Mouse (Mus musculus) hindbrain, embryonic 15.5 days (tissue): ENCODE measurements at regions not wholly inside any gene's neighbourhood (a gene's known extent, or its start where the extent isn't known, plus 50 kb on each side); places are given as distances from the start of the nearest gene placed in this dataset.
A peak's percentile ranks its signal among the peaks of the same experiment; 100 is the strongest.
"Not testable (repeated sequence)": the region's sequence is repeated elsewhere in the genome, so short reads cannot be mapped to it uniquely, and the experiment has no call there.

ENCODE experiments used
- ATAC-seq: fragments of 200-750 bp; cut with Nextera tagmentation; 2 replicates; pipeline ENCODE4 v1.8.0; 2017; ENCODE audit warnings: low read depth, moderate number of reproducible peaks, moderate TSS enrichment; ENCODE audit not compliant: low FRiP score
- H3K27ac ChIP-seq: fragments of 300-500 bp; sonication (generic); replicated peaks from 2 replicates; pipeline ENCODE4 v1.5.1; 2015; ENCODE audit warnings: mild to moderate bottlenecking, inconsistent platforms
- H3K27me3 ChIP-seq: fragments of 300-500 bp; sonication (generic); 2 replicates; pipeline ENCODE4 v1.6.1; 2015; ENCODE audit warnings: control low read depth, inconsistent platforms
- H3K36me3 ChIP-seq: fragments of 300-500 bp; sonication (generic); 2 replicates; pipeline ENCODE4 v1.6.1; 2015; ENCODE audit warnings: control low read depth, inconsistent platforms
- H3K4me1 ChIP-seq: fragments of 300-500 bp; sonication (generic); replicated peaks from 2 replicates; pipeline ENCODE4 v1.6.1; 2015; ENCODE audit warnings: control low read depth, inconsistent platforms
- H3K4me2 ChIP-seq: fragments of 300-500 bp; sonication (generic); 2 replicates; pipeline ENCODE4 v1.6.1; 2015; ENCODE audit warnings: moderate library complexity, mild to moderate bottlenecking, inconsistent platforms
- H3K4me3 ChIP-seq: fragments of 300-500 bp; sonication (generic); 2 replicates; pipeline ENCODE4 v1.5.1; 2015; ENCODE audit warnings: mild to moderate bottlenecking, inconsistent platforms
- H3K9ac ChIP-seq: fragments of 300-500 bp; sonication (generic); 2 replicates; pipeline ENCODE4 v1.6.1; 2015; ENCODE audit warnings: inconsistent platforms
- H3K9me3 ChIP-seq: fragments of 300-500 bp; sonication (generic); 2 replicates; pipeline ENCODE4 v1.6.1; 2016; ENCODE audit warnings: control low read depth, inconsistent platforms
- WGBS: fragments of 180-500 bp; shearing (Covaris S2); methylation state at CpG from one replicate; pipeline ENCODE4 v1.1.7; 2015; 5-methylcytosine and 5-hydroxymethylcytosine counted together

- Histone ChIP-seq H3K9ac (no peak overlapping the region), H3K27me3 (no peaks in the 10 kb centered on the region), H3K4me2 (no peak overlapping the region), H3K4me1 (no peaks in the 10 kb centered on the region), H3K9me3 (no peaks in the 10 kb centered on the region), H3K27ac (no peak overlapping the region), H3K4me3 (no peak overlapping the region), H3K36me3 (no peaks in the 10 kb centered on the region)
- ATAC-seq = no peak
- 64% methylated on average over 6 of the region's 6 CpGs for WGBS
These were observed 160.1 kb upstream of the G2e3 start for GRCm38 (mm10) chr12:51187726-51188125.

DNA sequence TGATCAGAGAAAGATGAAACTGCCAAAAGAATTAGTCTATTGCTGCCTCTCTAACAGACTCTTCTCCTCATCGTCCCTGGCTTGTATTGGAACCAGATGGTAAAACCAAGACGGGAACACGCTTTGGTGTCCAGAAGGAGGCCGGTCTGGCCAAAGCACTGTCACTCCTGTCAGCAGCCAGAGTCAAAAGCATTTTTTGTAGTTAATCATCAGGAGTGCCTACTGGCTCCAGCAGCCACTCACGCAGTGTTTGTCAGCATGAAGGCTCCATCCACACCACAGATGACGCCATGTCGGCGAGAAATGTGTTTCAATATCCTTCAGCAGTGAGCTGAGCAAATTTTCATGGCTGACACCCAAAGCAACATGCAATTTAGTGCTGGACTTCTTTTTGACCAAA is 162.1 kb upstream of the G2e3 start:
- Histone ChIP-seq H3K9me3 (no peaks in the 10 kb centered on the region), H3K4me3 (no peak overlapping the region), H3K9ac (no peak overlapping the region), H3K27ac (no peak overlapping the region), H3K27me3 (no peaks in the 10 kb centered on the region), H3K4me2 (no peak overlapping the region), H3K36me3 (no peaks in the 10 kb centered on the region), H3K4me1 (no peaks in the 10 kb centered on the region)
- WGBS = 70% methylated on average over 8 of the region's 8 CpGs
- peak; percentile 73 for ATAC-seq

GRCm38 (mm10) chr12:51174906-51175756 is 172.7 kb upstream of the G2e3 start:
- peaks cover 7% of the 10 kb centered on the region; the same call in 1 of the 2 replicates for H3K4me1 ChIP-seq
- no peak for ATAC-seq
- 21% methylated on average over 16 of the region's 16 CpGs for WGBS
- no peaks in the 10 kb centered on the region for H3K9me3 ChIP-seq
- no peak overlapping the region for H3K9ac ChIP-seq
- no peak overlapping the region for H3K4me3 ChIP-seq
- no peaks in the 10 kb centered on the region for H3K27me3 ChIP-seq
- H3K4me2 ChIP-seq = peak overlapping the region; percentile 32
- H3K36me3 ChIP-seq = no peaks in the 10 kb centered on the region
- no peak overlapping the region for H3K27ac ChIP-seq

GRCm38 (mm10) chr12:51165186-51165585 is 182.7 kb upstream of the G2e3 start:
- Histone ChIP-seq H3K9me3 (no peaks in the 10 kb centered on the region), H3K36me3 (no peaks in the 10 kb centered on the region), H3K9ac (no peak overlapping the region), H3K4me1 (no peaks in the 10 kb centered on the region), H3K27me3 (no peaks in the 10 kb centered on the region), H3K4me3 (no peak overlapping the region), H3K27ac (no peak overlapping the region), H3K4me2 (no peak overlapping the region)
- WGBS = 87% methylated on average over 7 of the region's 7 CpGs
- no peak for ATAC-seq

DNA sequence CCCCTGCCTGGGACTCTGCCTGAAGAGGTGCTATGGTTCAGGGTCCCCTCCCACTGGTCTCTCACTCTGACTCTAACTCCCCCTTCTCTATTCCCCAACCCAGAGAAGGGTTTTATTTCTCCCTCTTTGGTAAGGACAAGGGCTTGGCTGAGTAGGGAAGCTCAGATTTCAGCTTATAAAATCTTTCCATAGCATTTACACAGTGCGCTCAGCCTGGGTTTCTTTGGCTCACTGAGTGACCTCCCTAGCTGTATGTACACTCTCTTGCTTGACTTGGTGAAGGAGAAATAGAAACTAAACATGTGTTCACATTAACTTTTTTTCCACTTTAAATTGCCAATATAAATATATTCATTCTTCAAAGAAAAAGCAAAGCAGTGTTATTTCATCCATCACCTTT is 186.9 kb upstream of the G2e3 start:
- Histone ChIP-seq H3K4me3 (no peak overlapping the region), H3K4me2 (no peak overlapping the region), H3K9me3 (no peaks in the 10 kb centered on the region), H3K36me3 (no peaks in the 10 kb centered on the region), H3K27ac (no peak overlapping the region), H3K27me3 (no peaks in the 10 kb centered on the region), H3K4me1 (no peaks in the 10 kb centered on the region), H3K9ac (no peak overlapping the region)
- ATAC-seq = no peak
- 89% methylated on average over 1 of the region's 1 CpGs for WGBS

DNA sequence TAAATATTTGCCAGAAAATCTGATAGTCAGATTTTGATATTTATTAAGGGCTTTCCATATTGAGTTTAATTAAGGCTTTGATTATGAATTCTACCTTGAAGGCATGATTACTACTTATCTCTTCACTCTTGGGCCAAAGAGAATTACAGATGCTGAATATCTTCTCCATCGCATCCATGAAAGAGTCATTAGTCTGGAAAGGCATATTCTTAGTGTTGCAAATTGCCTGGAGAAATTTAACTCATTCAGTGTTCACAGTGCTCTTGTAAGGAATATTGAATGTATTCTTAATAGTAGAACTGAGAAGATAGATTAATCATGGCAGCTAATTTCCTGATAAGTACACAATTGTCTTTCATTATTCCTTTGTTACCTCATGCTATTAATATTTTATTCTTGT is 187.7 kb upstream of the G2e3 start:
- no peaks in the 10 kb centered on the region for H3K4me1 ChIP-seq
- no peak overlapping the region for H3K27ac ChIP-seq
- no peak overlapping the region for H3K4me2 ChIP-seq
- WGBS = 36% methylated on average over 1 of the region's 1 CpGs
- no peaks in the 10 kb centered on the region for H3K36me3 ChIP-seq
- ATAC-seq = no peak
- no peaks in the 10 kb centered on the region for H3K27me3 ChIP-seq
- H3K9ac ChIP-seq = no peak overlapping the region
- no peaks in the 10 kb centered on the region for H3K9me3 ChIP-seq
- H3K4me3 ChIP-seq = no peak overlapping the region

DNA sequence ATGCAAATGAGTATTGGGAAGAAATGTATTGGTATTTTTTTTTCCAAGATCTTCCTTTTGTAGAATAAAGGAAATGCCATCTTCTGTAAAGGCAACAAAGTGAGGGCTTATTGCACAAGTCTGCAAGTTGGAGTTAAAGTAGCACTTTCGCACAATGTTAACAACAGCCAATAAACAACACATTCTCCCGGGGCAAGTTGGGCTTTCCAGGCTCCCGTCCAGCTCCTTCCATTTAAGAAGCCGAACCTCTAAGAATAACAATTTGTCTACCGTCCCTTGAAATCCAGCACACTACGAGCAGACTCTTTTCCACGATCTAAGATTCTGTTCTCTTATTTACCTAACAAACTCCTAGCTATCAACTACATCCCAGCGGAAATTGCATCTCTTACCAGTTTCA is 199.9 kb upstream of the G2e3 start:
- Histone ChIP-seq H3K27ac (no peak overlapping the region), H3K4me3 (no peak overlapping the region), H3K9me3 (no peaks in the 10 kb centered on the region), H3K36me3 (no peaks in the 10 kb centered on the region), H3K4me1 (no peaks in the 10 kb centered on the region), H3K9ac (no peak overlapping the region), H3K27me3 (no peaks in the 10 kb centered on the region), H3K4me2 (no peak overlapping the region)
- ATAC-seq = no peak
- 84% methylated on average over 8 of the region's 8 CpGs for WGBS

- Histone ChIP-seq H3K4me2 (no peak overlapping the region), H3K4me3 (no peak overlapping the region), H3K4me1 (no peaks in the 10 kb centered on the region), H3K27me3 (no peaks in the 10 kb centered on the region), H3K9me3 (no peaks in the 10 kb centered on the region), H3K36me3 (no peaks in the 10 kb centered on the region), H3K27ac (no peak overlapping the region), H3K9ac (no peak overlapping the region)
- ATAC-seq = no peak
These were observed 204.0 kb upstream of the G2e3 start for GRCm38 (mm10) chr12:51143840-51144239.

DNA sequence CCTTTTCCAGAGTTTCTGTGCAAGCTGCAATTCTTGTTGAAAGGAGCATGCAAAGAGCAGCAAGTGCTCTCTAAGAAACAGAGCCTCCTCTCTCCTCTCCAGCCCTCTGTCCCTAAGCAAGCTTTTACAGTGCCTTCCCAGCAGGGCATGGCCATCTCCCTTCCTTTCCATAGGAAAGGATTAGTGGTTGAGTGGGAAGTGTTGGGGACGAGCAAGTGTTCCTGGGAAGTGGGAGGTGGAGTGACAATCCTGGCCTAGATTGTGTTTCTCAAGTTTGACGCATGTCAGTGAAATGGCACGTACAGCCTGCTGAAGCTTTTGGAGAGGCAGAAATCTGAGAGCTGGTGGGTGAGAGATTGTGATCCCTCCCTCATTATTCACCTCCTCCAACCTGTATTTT is 204.7 kb upstream of the G2e3 start:
- Histone ChIP-seq H3K27me3 (no peaks in the 10 kb centered on the region), H3K4me2 (no peak overlapping the region), H3K27ac (no peak overlapping the region), H3K36me3 (no peaks in the 10 kb centered on the region), H3K9ac (no peak overlapping the region), H3K9me3 (no peaks in the 10 kb centered on the region), H3K4me3 (no peak overlapping the region), H3K4me1 (no peaks in the 10 kb centered on the region)
- WGBS = 73% methylated on average over 3 of the region's 3 CpGs
- no peak for ATAC-seq

DNA sequence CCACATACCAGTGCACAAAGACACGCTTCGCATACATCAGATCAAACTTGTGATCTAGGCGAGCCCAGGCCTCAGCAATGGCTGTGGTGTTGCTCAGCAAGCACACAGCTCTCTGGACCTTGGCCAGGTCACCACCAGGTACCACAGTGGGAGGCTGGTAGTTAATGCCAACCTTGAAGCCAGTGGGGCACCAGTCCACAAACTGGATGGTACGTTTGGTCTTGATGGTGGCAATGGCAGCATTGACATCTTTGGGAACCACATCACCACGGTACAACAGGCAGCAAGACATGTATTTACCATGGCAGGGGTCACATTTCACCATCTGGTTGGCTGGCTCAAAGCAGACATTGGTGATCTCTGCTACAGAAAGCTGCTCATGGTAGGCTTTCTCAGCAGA is 214.2 kb upstream of the G2e3 start:
- not testable (repeated sequence) for H3K4me2 ChIP-seq, H3K4me1 ChIP-seq, ATAC-seq, H3K27ac ChIP-seq, H3K4me3 ChIP-seq, H3K27me3 ChIP-seq, H3K36me3 ChIP-seq, H3K9ac ChIP-seq, H3K9me3 ChIP-seq
- WGBS = 91% methylated on average over 5 of the region's 5 CpGs

- no peak overlapping the region for H3K27ac ChIP-seq
- no peak overlapping the region for H3K4me2 ChIP-seq
- no peaks in the 10 kb centered on the region for H3K4me1 ChIP-seq
- no peak overlapping the region for H3K4me3 ChIP-seq
- no peaks in the 10 kb centered on the region for H3K36me3 ChIP-seq
- no peak; the same call in 1 of the 2 replicates for ATAC-seq
- no peaks in the 10 kb centered on the region for H3K27me3 ChIP-seq
- no peaks in the 10 kb centered on the region for H3K9me3 ChIP-seq
- H3K9ac ChIP-seq = no peak overlapping the region
These were observed 219.6 kb upstream of the G2e3 start for GRCm38 (mm10) chr12:51128274-51128673.

GRCm38 (mm10) chr12:51118781-51119180 is 229.1 kb upstream of the G2e3 start:
- 76% methylated on average over 10 of the region's 10 CpGs for WGBS
- Histone ChIP-seq H3K36me3 (no peaks in the 10 kb centered on the region), H3K4me1 (no peaks in the 10 kb centered on the region), H3K9me3 (no peaks in the 10 kb centered on the region), H3K9ac (no peak overlapping the region), H3K27ac (peak overlapping the region; percentile 65; the same call in 1 of the 2 replicates), H3K4me3 (no peak overlapping the region), H3K27me3 (no peaks in the 10 kb centered on the region), H3K4me2 (no peak overlapping the region)
- no peak for ATAC-seq
